Mouse (Mus musculus): ENCODE measurements around the gene Nop58. TPM values are rescaled to one million over a fixed set of nuclear protein-coding genes. Genes with fewer than 3 reads are reported as not detected.
A peak's percentile ranks its signal among the peaks of the same experiment; 100 is the strongest.

Nop58 gene
- polyA plus RNA-seq, 1 experiment: 52.3 TPM

DNA sequence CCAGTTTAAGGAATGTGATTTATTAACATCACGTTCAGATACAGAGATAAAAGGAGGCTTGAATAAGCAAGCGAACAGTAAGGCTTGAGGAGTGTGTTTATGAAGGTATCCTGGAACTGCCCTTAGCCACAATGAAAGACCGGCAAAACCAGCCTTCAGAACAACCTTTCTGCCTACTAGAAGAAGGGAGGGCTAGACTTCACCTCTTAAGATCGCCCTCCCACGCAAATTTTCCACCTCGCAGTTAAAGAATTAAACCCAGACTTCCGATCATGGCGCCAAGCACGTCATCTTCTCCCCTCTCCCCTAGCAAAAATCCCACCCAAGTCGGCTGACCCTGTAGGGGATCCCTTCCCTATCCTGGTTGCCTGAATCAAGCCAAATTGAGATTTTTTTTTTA, 77.4 kb downstream of the Nop58 start:
- H3K27me3 ChIP-seq (ENCODE audit: control insufficient read depth, insufficient read depth, low read length): peaks cover 6% of the 10 kb centered on the region; the same call in 1 of the 2 replicates
- no peak overlapping the region for H3K27ac ChIP-seq (ENCODE audit: control insufficient read depth, insufficient read depth, low read length)
- TF ChIP-seq CTCF (IDR thresholded peaks at IDR 0.05; ENCODE audit: borderline replicate concordance, control insufficient read depth, extremely low read depth, insufficient read depth, low read length, poor library complexity) (no peak), POLR2A (IDR thresholded peaks at IDR 0.05; ENCODE audit: control insufficient read depth, extremely low read depth, insufficient read depth, low read length, poor library complexity) (no peak)
- DNase-seq: peak; percentile 17
- peak overlapping the region; percentile 58; the same call in 1 of the 2 replicates for H3K4me3 ChIP-seq (ENCODE audit: control insufficient read depth, insufficient read depth, low read length)
- 19% methylated on average over 10 of the region's 10 CpGs for WGBS
- H3K36me3 ChIP-seq (ENCODE audit: control insufficient read depth, insufficient read depth, low read length): no peaks in the 10 kb centered on the region
- H3K4me1 ChIP-seq (replicated peaks; ENCODE audit: control insufficient read depth, insufficient read depth, low read length): peaks cover 16% of the 10 kb centered on the region

DNA sequence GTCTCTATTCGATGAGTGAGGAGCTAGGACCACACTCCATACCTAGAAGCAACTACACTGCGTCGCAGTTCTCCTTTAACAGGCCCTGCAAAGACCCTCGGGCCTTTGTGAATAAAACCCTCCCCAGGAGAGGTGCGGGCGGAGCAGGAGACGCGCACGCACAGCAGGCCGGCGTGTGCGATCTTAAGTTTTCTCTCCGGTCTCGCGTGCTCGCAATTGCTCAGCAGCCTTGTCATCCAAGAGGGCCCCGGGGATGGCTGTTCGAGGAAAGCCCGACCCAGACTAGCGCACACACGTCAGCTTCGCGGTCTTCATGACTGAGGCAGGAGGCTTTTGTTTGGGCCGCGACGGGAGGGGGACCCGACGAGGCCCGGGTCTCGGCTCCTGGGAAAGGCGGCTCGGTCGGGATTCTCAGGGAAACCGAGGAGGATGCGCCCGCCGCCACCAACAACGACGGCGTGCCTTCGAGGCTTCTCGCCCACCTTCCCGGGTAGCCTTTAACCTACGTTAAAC, 77.9 kb downstream of the Nop58 start:
- WGBS: 2% methylated on average over 44 of the region's 44 CpGs
- Histone ChIP-seq H3K27ac (ENCODE audit: control insufficient read depth, insufficient read depth, low read length) (no peak overlapping the region), H3K27me3 (ENCODE audit: control insufficient read depth, insufficient read depth, low read length) (peaks cover 6% of the 10 kb centered on the region; the same call in 1 of the 2 replicates), H3K36me3 (ENCODE audit: control insufficient read depth, insufficient read depth, low read length) (no peaks in the 10 kb centered on the region), H3K4me1 (replicated peaks; ENCODE audit: control insufficient read depth, insufficient read depth, low read length) (peaks cover 16% of the 10 kb centered on the region), H3K4me3 (ENCODE audit: control insufficient read depth, insufficient read depth, low read length) (peak overlapping the region; percentile 58)
- TF ChIP-seq POLR2A (IDR thresholded peaks at IDR 0.05; ENCODE audit: control insufficient read depth, extremely low read depth, insufficient read depth, low read length, poor library complexity) (no peak), CTCF (IDR thresholded peaks at IDR 0.05; ENCODE audit: borderline replicate concordance, control insufficient read depth, extremely low read depth, insufficient read depth, low read length, poor library complexity) (no peak)
- DNase-seq: no peak

DNA sequence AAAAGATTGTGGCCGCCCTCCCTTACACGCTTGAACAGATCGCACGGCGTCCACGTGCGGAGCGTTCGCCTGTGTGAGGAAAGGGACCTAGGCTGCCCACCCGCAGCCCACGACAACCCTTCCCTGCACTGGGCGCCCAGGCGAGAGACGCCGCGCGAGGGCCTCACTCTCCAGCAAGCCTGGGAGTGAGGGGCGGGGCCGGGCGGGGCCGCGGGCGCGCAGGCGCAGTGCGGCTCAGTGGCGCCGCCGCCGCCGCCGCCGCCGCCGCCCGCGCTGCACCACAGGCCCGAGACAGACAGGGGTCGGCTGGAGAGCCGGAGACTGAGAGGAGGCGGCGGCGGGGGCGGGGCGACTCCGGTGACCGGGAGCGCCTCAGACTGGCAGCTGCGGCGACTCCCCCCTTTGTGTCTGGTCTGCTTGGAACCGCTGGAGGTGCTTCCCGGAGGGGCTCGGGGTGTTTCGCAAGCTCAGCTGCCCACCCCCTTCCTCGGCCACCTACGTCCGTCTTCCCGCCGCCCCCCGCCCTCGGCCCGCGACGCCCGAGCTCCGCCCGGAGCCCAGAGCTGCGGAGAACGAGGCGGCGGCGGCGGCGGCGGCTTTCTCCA, 78.5 kb downstream of the Nop58 start, which contains the start of gene Bmpr2:
Gene Bmpr2, plus strand, starts transcription at position 237 of the 605 bp plus-strand sequence.
- WGBS: under 1% methylated on average over 71 of the region's 75 CpGs

DNA sequence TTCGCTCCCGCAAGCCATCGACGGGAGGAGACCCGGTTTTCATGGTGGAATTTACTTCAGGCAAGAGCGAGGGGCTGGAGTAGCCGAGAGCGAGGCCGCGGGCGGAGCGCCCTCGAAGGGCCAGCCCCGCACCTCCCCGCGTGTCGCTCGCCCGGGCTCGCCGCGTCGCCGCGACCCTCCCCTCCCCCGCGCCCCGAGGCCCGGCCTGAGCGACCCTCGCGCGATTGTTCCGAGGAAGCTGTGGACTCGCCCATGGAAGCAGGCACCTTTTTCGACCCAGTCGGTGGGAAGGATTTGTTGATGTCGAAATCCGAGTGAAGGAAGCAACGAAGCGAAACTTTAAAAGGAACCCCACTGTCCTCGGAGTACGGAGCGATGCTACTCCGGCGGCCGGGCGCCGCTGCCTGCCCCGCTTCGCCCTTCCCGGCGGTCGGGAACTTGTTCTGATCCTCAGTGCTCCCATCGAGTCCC, 79.0 kb downstream of the Nop58 start:
- Histone ChIP-seq H3K4me1 (replicated peaks; ENCODE audit: control insufficient read depth, insufficient read depth, low read length) (peaks cover 16% of the 10 kb centered on the region), H3K36me3 (ENCODE audit: control insufficient read depth, insufficient read depth, low read length) (no peaks in the 10 kb centered on the region), H3K27me3 (ENCODE audit: control insufficient read depth, insufficient read depth, low read length) (peaks cover 6% of the 10 kb centered on the region; the same call in 1 of the 2 replicates), H3K4me3 (ENCODE audit: control insufficient read depth, insufficient read depth, low read length) (peak overlapping the region; percentile 67), H3K27ac (ENCODE audit: control insufficient read depth, insufficient read depth, low read length) (no peak overlapping the region)
- under 1% methylated on average over 54 of the region's 55 CpGs for WGBS
- peak; percentile 38 for DNase-seq
- TF ChIP-seq POLR2A (IDR thresholded peaks at IDR 0.05; ENCODE audit: control insufficient read depth, extremely low read depth, insufficient read depth, low read length, poor library complexity): no peak
- no peak for TF ChIP-seq CTCF (IDR thresholded peaks at IDR 0.05; ENCODE audit: borderline replicate concordance, control insufficient read depth, extremely low read depth, insufficient read depth, low read length, poor library complexity)

More for the DNA sequence above, 78.5 kb downstream of the Nop58 start, which contains the start of gene Bmpr2:
- H3K27me3 ChIP-seq (ENCODE audit: control insufficient read depth, insufficient read depth, low read length): peaks cover 6% of the 10 kb centered on the region; the same call in 1 of the 2 replicates
- no peak within 1 kb of the TSS for H3K27ac ChIP-seq (ENCODE audit: control insufficient read depth, insufficient read depth, low read length)
- TF ChIP-seq POLR2A (IDR thresholded peaks at IDR 0.05; ENCODE audit: control insufficient read depth, extremely low read depth, insufficient read depth, low read length, poor library complexity) (peak; percentile 27; the same call in 1 of the 2 replicates), CTCF (IDR thresholded peaks at IDR 0.05; ENCODE audit: borderline replicate concordance, control insufficient read depth, extremely low read depth, insufficient read depth, low read length, poor library complexity) (0 out of 2 replicates have a peak, but pooled peaks have one; percentile 22)
- H3K4me1 ChIP-seq (replicated peaks; ENCODE audit: control insufficient read depth, insufficient read depth, low read length): peaks cover 16% of the 10 kb centered on the region
- peak within 1 kb of the TSS; percentile 67 for H3K4me3 ChIP-seq (ENCODE audit: control insufficient read depth, insufficient read depth, low read length)
- DNase-seq: peak; percentile 76
- no peaks in the 10 kb centered on the region for H3K36me3 ChIP-seq (ENCODE audit: control insufficient read depth, insufficient read depth, low read length)

DNA sequence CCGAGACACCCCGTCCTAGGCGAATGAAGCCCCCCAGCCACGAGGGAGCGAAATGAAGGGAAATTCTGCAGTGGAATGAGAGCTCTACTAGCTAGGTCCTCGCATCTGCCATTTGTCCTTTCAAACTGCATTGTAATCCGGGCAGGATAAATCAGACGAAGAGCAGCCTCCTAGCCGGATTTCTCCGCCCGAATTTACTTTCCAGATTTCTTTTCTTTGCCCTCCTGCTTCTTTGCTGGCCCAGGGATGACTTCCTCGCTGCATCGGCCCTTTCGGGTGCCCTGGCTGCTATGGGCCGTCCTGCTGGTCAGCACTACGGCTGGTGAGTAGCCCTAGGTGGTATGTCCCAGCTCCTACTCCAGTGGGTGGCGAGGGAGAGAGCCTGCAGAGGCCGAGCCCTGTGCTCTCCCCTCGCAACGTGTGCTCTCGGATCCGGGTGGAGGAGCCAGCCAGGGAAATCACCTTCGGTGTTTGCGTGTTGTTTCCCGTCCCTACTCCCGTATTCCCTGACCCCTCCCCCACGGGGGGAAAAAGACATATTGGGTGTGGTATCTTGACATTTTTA, 79.7 kb downstream of the Nop58 start:
- peak; percentile 21 for DNase-seq
- WGBS: 2% methylated on average over 27 of the region's 27 CpGs
- Histone ChIP-seq H3K36me3 (ENCODE audit: control insufficient read depth, insufficient read depth, low read length) (no peaks in the 10 kb centered on the region), H3K4me3 (ENCODE audit: control insufficient read depth, insufficient read depth, low read length) (peak overlapping the region; percentile 44), H3K27me3 (ENCODE audit: control insufficient read depth, insufficient read depth, low read length) (peaks cover 6% of the 10 kb centered on the region; the same call in 1 of the 2 replicates), H3K4me1 (replicated peaks; ENCODE audit: control insufficient read depth, insufficient read depth, low read length) (peaks cover 16% of the 10 kb centered on the region), H3K27ac (ENCODE audit: control insufficient read depth, insufficient read depth, low read length) (no peak overlapping the region)
- TF ChIP-seq CTCF (IDR thresholded peaks at IDR 0.05; ENCODE audit: borderline replicate concordance, control insufficient read depth, extremely low read depth, insufficient read depth, low read length, poor library complexity) (no peak), POLR2A (IDR thresholded peaks at IDR 0.05; ENCODE audit: control insufficient read depth, extremely low read depth, insufficient read depth, low read length, poor library complexity) (no peak)

DNA sequence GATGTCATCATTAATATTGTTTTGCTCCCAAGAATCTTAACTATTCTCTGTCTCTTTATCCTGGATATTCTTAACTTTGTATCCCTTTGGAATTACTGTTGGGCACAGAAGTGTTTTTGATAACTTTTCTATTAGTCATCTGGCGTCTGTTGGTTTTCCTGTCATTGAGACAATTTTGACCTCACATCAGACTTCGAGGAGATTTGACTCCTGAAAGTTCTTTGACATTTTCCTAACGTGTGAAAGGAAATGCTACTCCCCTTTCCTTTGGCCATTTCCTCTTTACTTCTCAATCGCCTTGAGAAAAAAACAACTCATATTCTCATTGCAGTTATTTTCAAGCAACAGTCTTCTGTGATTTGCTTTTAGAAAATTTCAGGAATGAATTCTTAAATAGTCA, 80.5 kb downstream of the Nop58 start:
- Histone ChIP-seq H3K4me3 (ENCODE audit: control insufficient read depth, insufficient read depth, low read length) (no peak overlapping the region), H3K4me1 (replicated peaks; ENCODE audit: control insufficient read depth, insufficient read depth, low read length) (peaks cover 16% of the 10 kb centered on the region), H3K36me3 (ENCODE audit: control insufficient read depth, insufficient read depth, low read length) (no peaks in the 10 kb centered on the region), H3K27me3 (ENCODE audit: control insufficient read depth, insufficient read depth, low read length) (peaks cover 6% of the 10 kb centered on the region; the same call in 1 of the 2 replicates), H3K27ac (ENCODE audit: control insufficient read depth, insufficient read depth, low read length) (no peak overlapping the region)
- TF ChIP-seq POLR2A (IDR thresholded peaks at IDR 0.05; ENCODE audit: control insufficient read depth, extremely low read depth, insufficient read depth, low read length, poor library complexity) (no peak), CTCF (IDR thresholded peaks at IDR 0.05; ENCODE audit: borderline replicate concordance, control insufficient read depth, extremely low read depth, insufficient read depth, low read length, poor library complexity) (no peak)
- WGBS: 35% methylated on average over 4 of the region's 4 CpGs
- no peak for DNase-seq
